Mouse (Mus musculus) brown adipose tissue, adult 24 weeks (tissue): ENCODE results near the gene Nudt17. TPM values are rescaled to one million over a fixed set of nuclear protein-coding genes. Genes with fewer than 3 reads are reported as not detected.
"Not testable (repeated sequence)": the region's sequence is repeated elsewhere in the genome, so short reads cannot be mapped to it uniquely, and the experiment has no call there.

Experiments
- H3K27ac ChIP-seq: fragments of 200-500 bp; replicated peaks from 2 replicates; pipeline ENCODE4 v1.5.1; 2012; ENCODE audit warnings: low read depth, mild to moderate bottlenecking, low read length
- H3K4me1 ChIP-seq: fragments of 200-500 bp; 2 replicates; pipeline ENCODE4 v1.6.1; 2012; ENCODE audit warnings: low read length, mixed read lengths; ENCODE audit not compliant: control insufficient read depth, insufficient read depth, insufficient read length
- H3K4me3 ChIP-seq: fragments of 200-500 bp; 2 replicates; pipeline ENCODE4 v1.5.1; 2012; ENCODE audit warnings: low read depth, mild to moderate bottlenecking, low read length, moderate library complexity; ENCODE audit not compliant: insufficient read depth
- polyA plus RNA-seq: library from polyadenylated mRNA; stranded (reverse); fragments of >200 nt; gene quantifications from 2 replicates; pipeline ENCODE4 v1.2.4, GENCODE M21; 2012; ENCODE audit not compliant: missing spikeins, insufficient read depth, insufficient read length

Nudt17 gene
- polyA plus RNA-seq, 1 experiment = 4.4 TPM

- Histone ChIP-seq H3K4me3 (no peak overlapping the region), H3K27ac (no peak overlapping the region), H3K4me1 (peaks cover 2% of the 10 kb centered on the region; the same call in 1 of the 2 replicates)
Observed at GRCm38 (mm10) chr3:96668424-96669067, 39.8 kb downstream of the Nudt17 start.

- peaks cover 2% of the 10 kb centered on the region; the same call in 1 of the 2 replicates for H3K4me1 ChIP-seq
- H3K27ac ChIP-seq = no peak overlapping the region
- H3K4me3 ChIP-seq = no peak overlapping the region
Observed at GRCm38 (mm10) chr3:96667316-96667715, 41.0 kb downstream of the Nudt17 start.

- Histone ChIP-seq H3K4me1 (peaks cover 2% of the 10 kb centered on the region; the same call in 1 of the 2 replicates), H3K4me3 (no peak overlapping the region), H3K27ac (no peak overlapping the region)
Observed at GRCm38 (mm10) chr3:96666916-96667315, 41.4 kb downstream of the Nudt17 start.

GRCm38 (mm10) chr3:96665732-96666363 is 42.5 kb downstream of the Nudt17 start:
- H3K4me3 ChIP-seq, H3K4me1 ChIP-seq, H3K27ac ChIP-seq: not testable (repeated sequence)

DNA sequence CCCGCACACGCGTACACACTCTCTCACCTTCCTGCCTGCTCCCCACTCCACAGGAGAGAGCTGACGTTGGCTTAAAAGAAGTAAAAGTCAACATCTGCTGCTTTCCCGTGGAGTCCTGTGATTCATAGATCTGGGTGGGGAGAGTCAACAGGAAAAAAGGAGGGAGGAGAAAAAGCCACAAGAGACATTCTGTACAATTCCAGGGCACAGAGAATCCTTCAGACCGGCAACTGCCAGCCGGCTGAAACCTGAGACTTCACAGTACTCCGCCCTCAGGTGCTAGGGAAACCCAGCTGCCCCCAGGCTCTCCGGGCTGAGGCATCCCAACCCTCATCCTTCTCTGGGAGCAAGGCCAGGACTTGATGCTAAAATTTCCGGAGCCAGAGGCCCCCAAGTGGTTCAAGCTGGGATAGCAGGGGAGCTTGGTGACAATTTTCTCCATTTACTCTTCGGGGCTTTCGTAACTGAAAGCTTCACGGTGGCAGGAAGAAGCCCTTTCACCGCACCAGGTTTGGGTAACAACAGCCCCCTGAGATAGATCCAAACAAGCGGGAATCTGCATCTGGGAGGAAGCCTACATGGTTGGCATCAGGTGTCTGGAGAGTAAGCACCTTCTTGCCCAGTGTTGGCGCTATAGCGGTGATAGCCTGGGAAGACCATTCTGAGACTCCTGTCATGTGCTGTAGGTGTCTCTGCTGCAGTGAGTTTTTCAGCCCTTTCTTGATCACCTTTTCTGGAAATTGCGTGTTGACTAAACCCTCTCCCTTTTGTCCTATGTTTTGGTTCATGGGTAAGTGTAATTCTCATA is 44.7 kb downstream of the Nudt17 start:
- Histone ChIP-seq H3K27ac (no peak overlapping the region), H3K4me1 (no peaks in the 10 kb centered on the region), H3K4me3 (peak overlapping the region; percentile 39)

DNA sequence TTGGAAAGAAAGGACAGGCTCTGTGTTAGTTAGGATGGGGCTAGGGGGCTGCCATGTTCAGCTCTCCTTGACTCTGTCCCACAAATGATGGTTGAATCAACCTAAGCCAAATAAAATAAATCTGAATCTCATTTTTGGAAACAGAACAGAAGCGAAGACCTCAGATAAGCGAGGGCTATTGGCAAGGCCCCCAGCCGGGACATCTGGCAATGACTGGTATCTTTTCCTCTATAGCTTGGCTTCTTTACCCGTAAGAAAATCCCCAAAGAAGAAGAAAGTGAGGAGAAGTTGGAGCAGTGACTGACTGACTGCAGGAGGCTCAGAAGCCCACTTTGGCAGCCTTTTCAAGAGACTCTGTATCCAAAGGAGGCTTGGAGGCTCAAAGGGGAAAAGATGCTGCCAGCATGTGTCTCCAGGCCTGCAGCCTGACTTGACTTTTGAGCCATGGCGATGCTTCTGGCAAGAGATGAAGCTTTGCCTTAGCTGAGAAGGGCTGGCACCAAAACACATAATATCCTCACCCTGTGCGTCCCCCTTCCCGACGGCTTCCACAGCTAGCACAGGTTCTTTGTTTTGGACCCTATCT is 45.5 kb downstream of the Nudt17 start:
- H3K27ac ChIP-seq = no peak overlapping the region
- no peak overlapping the region for H3K4me3 ChIP-seq
- no peaks in the 10 kb centered on the region for H3K4me1 ChIP-seq

DNA sequence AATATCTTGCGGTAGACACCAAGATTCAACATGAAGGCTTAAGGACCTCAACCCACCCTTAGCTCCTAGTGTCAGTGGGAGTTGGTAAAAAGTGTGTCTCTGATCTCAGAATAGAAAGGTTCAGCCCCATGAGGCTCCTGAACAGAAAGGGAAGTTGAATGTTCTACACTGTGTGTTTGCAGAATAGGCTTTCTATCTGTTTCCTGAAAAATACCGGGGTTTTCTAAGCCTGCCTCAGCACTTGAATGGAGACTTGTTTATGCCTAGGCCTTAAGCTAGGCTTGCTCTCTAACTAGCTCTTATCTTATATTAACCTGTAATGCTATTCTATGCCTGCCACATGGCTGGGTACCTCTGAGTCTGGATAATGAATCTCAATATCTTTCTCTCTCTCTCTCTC is 47.5 kb downstream of the Nudt17 start:
- Histone ChIP-seq H3K4me1 (no peaks in the 10 kb centered on the region), H3K27ac (no peak overlapping the region), H3K4me3 (no peak overlapping the region)

Other genes with a start within 250 kb of the Nudt17 start
- 5.4 and 8.2 TPM in 2 replicates for gene Hfe2, start 183.4 kb downstream of the Nudt17 start, polyA plus RNA-seq
- 1,091 and 1,303 TPM in 2 replicates for gene Txnip, start 150.6 kb downstream of the Nudt17 start, polyA plus RNA-seq
- gene Gm16253, start 131.6 kb downstream of the Nudt17 start, polyA plus RNA-seq = not detected in 2 replicates
- 39.0 and 72.4 TPM in 2 replicates for gene Polr3gl, start 114.4 kb downstream of the Nudt17 start, polyA plus RNA-seq
- not detected in 2 replicates for gene Ankrd34a, start 111.9 kb downstream of the Nudt17 start, polyA plus RNA-seq
- gene Lix1l, start 107.4 kb downstream of the Nudt17 start, polyA plus RNA-seq = 10.0 and 11.0 TPM in 2 replicates
- gene Rbm8a, start 78.6 kb downstream of the Nudt17 start, polyA plus RNA-seq = 78.8 and 110 TPM in 2 replicates
- gene Pex11b, start 73.2 kb downstream of the Nudt17 start, polyA plus RNA-seq = 31.9 and 35.4 TPM in 2 replicates
- gene Gm42957, start 73.1 kb downstream of the Nudt17 start, polyA plus RNA-seq = not detected in 2 replicates
- gene Itga10, start 63.0 kb downstream of the Nudt17 start, polyA plus RNA-seq = 0.20 and 0.67 TPM in 2 replicates
- 0.29 TPM in 1 of 2 replicates, not detected in the other for gene Ankrd35, start 38.4 kb downstream of the Nudt17 start, polyA plus RNA-seq
- gene Pias3, start 12.2 kb downstream of the Nudt17 start, polyA plus RNA-seq = 8.2 and 9.0 TPM in 2 replicates
- 23.7 and 25.5 TPM in 2 replicates for gene Polr3c, start 19.1 kb upstream of the Nudt17 start, polyA plus RNA-seq
- gene Rnf115, start 19.1 kb upstream of the Nudt17 start, polyA plus RNA-seq = 23.6 and 25.6 TPM in 2 replicates
- gene Pdzk1, start 120.7 kb upstream of the Nudt17 start, polyA plus RNA-seq = not detected in 2 replicates
- gene Cd160, start 120.8 kb upstream of the Nudt17 start, polyA plus RNA-seq = not detected in 2 replicates
- gene Gja5, start 196.1 kb upstream of the Nudt17 start, polyA plus RNA-seq = 2.0 and 2.6 TPM in 2 replicates
- gene Gpr89, start 196.8 kb upstream of the Nudt17 start, polyA plus RNA-seq = 15.9 and 20.0 TPM in 2 replicates
- gene Gja8, start 217.5 kb upstream of the Nudt17 start, polyA plus RNA-seq = not detected in 2 replicates